Mouse (Mus musculus): Measurements from ENCODE around the gene Gm21983.

Gm21983 gene

DNA sequence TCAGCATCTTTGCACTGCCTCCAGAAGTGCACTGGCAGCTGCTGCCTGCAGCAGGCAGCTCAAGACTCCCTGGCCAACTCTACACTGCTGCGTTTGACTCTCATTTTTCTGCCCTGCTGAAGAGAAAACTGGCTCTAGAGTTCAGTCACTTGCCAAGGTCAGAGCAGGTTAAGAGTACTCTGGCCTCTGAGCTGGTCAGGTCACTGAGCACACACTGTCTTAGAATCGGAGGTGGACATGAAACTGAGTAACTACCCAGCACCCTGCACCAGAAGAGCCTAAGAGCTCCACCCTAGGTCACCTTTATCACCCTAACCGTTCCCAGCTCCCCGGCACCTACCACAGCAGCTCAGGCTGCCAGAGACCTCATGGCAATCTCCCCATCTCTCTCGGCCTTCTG, 5.1 kb upstream of the Gm21983 start:
- no peak for DNase-seq (ENCODE audit: low read depth, low spot score)

DNA sequence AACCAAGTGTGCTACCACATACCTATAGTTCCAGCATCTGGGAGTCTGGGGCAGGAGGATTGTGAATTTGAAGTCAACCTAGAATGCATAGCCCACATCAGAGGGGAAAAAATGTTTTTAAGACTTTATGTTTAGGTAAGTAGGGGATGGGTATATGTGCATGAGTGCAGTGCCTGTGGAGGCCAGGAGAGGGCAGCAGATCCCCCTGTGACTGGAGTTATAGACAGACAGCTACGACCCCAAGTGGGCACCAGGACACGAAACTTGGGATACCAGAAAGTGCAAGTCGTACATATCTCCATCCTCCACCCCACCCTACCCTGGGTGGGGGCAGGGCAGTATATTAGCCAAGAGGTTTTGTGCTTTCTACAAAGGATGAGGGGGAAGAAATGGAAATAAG, 4.1 kb upstream of the Gm21983 start:
- peak; percentile 34 for DNase-seq (ENCODE audit: low read depth, low spot score)

DNA sequence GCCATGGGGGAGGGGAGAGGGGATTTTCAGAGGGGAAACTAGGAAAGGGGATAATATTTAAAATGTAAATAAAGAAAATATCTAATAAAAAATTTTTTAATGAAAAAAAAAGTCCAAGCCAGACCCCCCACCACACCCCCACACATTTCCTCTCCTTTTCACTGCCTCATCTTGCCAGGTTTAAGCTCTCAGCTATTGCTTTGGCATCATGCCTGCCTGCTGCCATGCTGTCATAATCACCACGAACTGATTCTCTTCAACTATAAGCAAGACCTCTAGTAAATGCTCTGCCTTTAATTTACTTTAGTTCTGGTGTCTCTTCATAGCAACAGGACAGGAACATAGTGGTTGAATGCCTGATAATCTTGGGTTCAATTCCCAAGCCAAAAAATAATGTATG, 1.6 kb upstream of the Gm21983 start:
- DNase-seq (ENCODE audit: low read depth, low spot score), result no peak

DNA sequence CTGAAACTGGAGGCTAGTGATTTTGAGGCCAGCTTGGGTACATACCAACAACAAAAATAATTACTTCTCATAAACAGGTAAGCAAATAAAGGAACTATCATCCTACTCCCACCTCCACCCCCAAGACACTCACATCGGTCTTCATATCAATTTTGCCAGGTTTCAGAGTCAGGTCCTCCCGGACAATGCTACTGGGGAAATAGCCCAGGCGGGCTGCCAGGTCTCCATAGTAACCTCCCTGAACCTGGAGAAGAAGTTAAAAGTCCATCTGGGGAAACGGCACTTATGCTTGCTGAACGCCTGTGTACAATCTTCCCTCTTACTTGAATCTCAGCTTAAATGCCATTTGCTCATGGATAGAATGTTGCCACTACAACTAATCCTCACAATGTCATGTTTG, 850 bp downstream of the Gm21983 start:
- DNase-seq (ENCODE audit: low read depth, low spot score), result no peak

GRCm38 (mm10) chr7:27179217-27179918, 1.5 kb downstream of the Gm21983 start:
- peak; percentile 34 for DNase-seq (ENCODE audit: low read depth, low spot score)

- DNase-seq (ENCODE audit: low read depth, low spot score), result peak; percentile 100
Measured at GRCm38 (mm10) chr7:27178324-27179216, 2.3 kb downstream of the Gm21983 start, which contains the start of gene Rab4b. Gene Rab4b, minus strand, starts transcription at chr7:27178896.

- DNase-seq (ENCODE audit: low read depth, low spot score), result no peak
Measured at GRCm38 (mm10) chr7:27177942-27178323, 3.0 kb downstream of the Gm21983 start.

GRCm38 (mm10) chr7:27174896-27175295, 6.0 kb downstream of the Gm21983 start:
- no peak for DNase-seq (ENCODE audit: low read depth, low spot score)

- DNase-seq (ENCODE audit: low read depth, low spot score), result no peak
Measured at GRCm38 (mm10) chr7:27174496-27174895, 6.4 kb downstream of the Gm21983 start.

DNA sequence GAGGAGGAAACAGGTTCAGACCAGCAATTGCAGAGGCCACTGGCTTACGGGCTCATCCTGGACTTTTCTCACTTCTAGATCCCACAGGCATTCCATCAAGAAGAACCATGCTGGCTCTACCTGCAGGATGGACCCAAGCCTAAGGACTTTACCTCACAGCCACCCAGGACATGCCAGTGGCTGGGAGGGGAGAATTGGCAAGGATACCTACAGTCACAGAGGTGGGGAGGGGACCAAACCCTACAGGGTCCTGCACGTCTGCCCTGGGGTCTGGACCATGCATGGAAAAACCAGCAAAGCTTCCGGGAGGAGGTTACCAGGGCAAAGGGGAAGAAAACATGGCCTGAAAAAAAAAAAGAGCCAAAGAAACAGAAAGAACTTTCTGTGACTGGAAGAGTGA, 9.9 kb downstream of the Gm21983 start:
- DNase-seq (ENCODE audit: low read depth, low spot score), result no peak

GRCm38 (mm10) chr7:27168371-27168770, 12.5 kb downstream of the Gm21983 start:
- DNase-seq (ENCODE audit: low read depth, low spot score), result no peak

GRCm38 (mm10) chr7:27167475-27168094, 13.3 kb downstream of the Gm21983 start:
- no peak for DNase-seq (ENCODE audit: low read depth, low spot score)

- DNase-seq (ENCODE audit: low read depth, low spot score), result peak; percentile 98
Measured at GRCm38 (mm10) chr7:27166614-27167474, 14.0 kb downstream of the Gm21983 start, which contains the start of gene Egln2. Gene Egln2, minus strand, starts transcription at chr7:27166802.

- peak; percentile 84 for DNase-seq (ENCODE audit: low read depth, low spot score)
Measured at GRCm38 (mm10) chr7:27166229-27166613, 14.7 kb downstream of the Gm21983 start.

GRCm38 (mm10) chr7:27165696-27166095, 15.2 kb downstream of the Gm21983 start:
- DNase-seq (ENCODE audit: low read depth, low spot score), result no peak

- DNase-seq (ENCODE audit: low read depth, low spot score), result peak; percentile 69
Measured at GRCm38 (mm10) chr7:27165007-27165655, 15.8 kb downstream of the Gm21983 start.

DNA sequence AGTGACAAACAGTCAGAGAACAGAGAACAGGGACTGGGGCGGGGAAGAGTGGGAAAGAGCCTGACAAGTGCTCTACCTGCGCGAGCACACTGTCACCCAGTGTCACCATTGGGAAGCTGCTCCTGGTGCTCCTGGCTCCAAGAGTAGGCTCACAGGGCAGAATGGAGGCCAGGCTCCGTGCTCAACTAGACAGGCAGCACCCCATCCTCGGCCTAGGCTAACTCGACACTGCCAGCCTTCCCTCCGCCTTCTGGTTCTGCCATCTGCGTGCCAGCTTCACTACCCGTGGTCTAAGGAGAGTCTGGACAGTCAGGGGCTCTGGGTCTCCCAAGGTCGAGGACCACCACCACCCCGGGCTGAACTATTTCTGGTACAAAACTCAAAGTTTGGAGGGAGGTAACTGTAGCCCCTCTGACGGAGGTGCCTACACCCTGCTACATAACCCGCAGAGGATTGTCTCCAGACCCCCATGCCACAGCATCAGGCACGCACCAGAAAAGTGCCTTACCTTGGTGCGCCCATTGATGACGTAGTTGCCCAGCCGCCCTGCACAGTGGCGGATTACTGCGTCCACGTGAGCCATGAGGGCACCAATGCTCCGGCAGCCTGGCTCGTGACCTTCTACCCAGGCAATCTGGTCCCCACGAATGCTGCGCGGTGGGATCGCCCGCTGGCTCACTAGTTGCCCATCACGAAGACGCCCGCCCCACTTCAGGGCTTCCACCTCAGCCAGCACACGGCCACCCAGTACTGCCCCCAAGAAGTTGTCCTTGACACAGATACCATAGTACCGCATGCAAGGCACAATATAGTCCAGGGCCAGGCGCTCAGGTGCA, 16.6 kb downstream of the Gm21983 start:
- peak; percentile 69 for DNase-seq (ENCODE audit: low read depth, low spot score)

DNA sequence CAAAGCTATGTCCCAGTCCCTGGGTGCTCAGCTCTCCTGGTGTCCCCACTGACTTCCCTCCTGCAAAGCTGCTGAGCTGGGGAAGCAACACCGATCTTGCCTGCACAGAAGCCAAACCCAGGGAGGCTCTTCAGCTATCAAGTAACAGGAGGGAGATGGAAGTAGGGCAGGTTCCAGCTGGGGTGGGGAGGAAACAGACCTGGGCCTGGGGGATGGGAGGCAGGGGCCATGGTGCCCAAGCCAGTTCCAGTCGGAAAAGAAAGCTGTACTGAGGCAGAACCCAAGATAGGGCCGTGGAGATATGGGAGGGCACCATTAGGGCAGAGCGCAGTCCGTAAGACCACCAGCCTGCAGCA, 17.5 kb downstream of the Gm21983 start:
- no peak for DNase-seq (ENCODE audit: low read depth, low spot score)

- no peak for DNase-seq (ENCODE audit: low read depth, low spot score)
Measured at GRCm38 (mm10) chr7:27162780-27163449, 18.0 kb downstream of the Gm21983 start.

All from brain, adult 2 months (tissue).